Mouse (Mus musculus) limb, embryonic 14.5 days (tissue): ENCODE data around the gene 4931429L15Rik. TPM values are rescaled to one million over a fixed set of nuclear protein-coding genes. Genes with fewer than 3 reads are reported as not detected.
"Not testable (repeated sequence)": the region's sequence is repeated elsewhere in the genome, so short reads cannot be mapped to it uniquely, and the experiment has no call there.

Experiments used
- ATAC-seq: fragments of 200-750 bp; cut with Nextera tagmentation; 2 replicates; pipeline ENCODE4 v1.8.0; 2017; ENCODE audit warnings: low read depth, moderate number of reproducible peaks, moderate TSS enrichment; ENCODE audit not compliant: low FRiP score
- DNase-seq: peaks from one replicate; pipeline ENCODE4 v3.0.0-alpha.2; 2015; ENCODE audit warnings: low spot score
- H3K27ac ChIP-seq: fragments of 300-500 bp; sonication (generic); replicated peaks from 2 replicates; pipeline ENCODE4 v1.5.1; 2014; ENCODE audit warnings: low read depth, mild to moderate bottlenecking, low read length, moderate library complexity, mixed read lengths
- H3K27me3 ChIP-seq: fragments of 300-500 bp; sonication (generic); 2 replicates; pipeline ENCODE4 v1.6.1; 2014; ENCODE audit warnings: low read length, mixed read lengths; ENCODE audit not compliant: control insufficient read depth, insufficient read depth
- H3K36me3 ChIP-seq: fragments of 300-500 bp; sonication (generic); 2 replicates; pipeline ENCODE4 v1.6.1; 2014; ENCODE audit warnings: mild to moderate bottlenecking, low read length, moderate library complexity, mixed read lengths; ENCODE audit not compliant: control insufficient read depth, insufficient read depth
- H3K4me1 ChIP-seq: fragments of 300-500 bp; sonication (generic); 2 replicates; pipeline ENCODE4 v1.6.1; 2014; ENCODE audit warnings: antibody characterized with exemption, low read length, mixed read lengths; ENCODE audit not compliant: control insufficient read depth, insufficient read depth
- H3K4me2 ChIP-seq: fragments of 300-500 bp; sonication (generic); replicated peaks from 2 replicates; pipeline ENCODE4 v1.6.1; 2014; ENCODE audit warnings: low read depth, mild to moderate bottlenecking, low read length, moderate library complexity; ENCODE audit not compliant: severe bottlenecking
- H3K4me3 ChIP-seq: fragments of 300-500 bp; sonication (generic); replicated peaks from 2 replicates; pipeline ENCODE4 v1.5.1; 2014; ENCODE audit warnings: low read length
- H3K9ac ChIP-seq: fragments of 300-500 bp; sonication (generic); 2 replicates; pipeline ENCODE4 v1.6.1; 2014; ENCODE audit warnings: mild to moderate bottlenecking, low read depth, low read length, moderate library complexity; ENCODE audit not compliant: severe bottlenecking
- H3K9me3 ChIP-seq: fragments of 300-500 bp; sonication (generic); 2 replicates; pipeline ENCODE4 v1.6.1; 2016; ENCODE audit warnings: low read length; ENCODE audit not compliant: control insufficient read depth
- POLR2A ChIP-seq: fragments of 200-500 bp; IDR thresholded peaks from 2 replicates; pipeline ENCODE4 v1.8.0; 2012; ENCODE audit warnings: inconsistent platforms, mild to moderate bottlenecking, moderate library complexity, borderline replicate concordance; ENCODE audit not compliant: insufficient read depth, insufficient read length; ENCODE audit errors: extremely low read depth
- WGBS: fragments of 180-500 bp; shearing (Covaris S2); extraction: QIAGEN DNeasy Blood & Tissue Kit; methylation state at CpG from one replicate; pipeline ENCODE4 v1.1.7; 2014; 5-methylcytosine and 5-hydroxymethylcytosine counted together
- polyA plus RNA-seq, 2 experiments: library from polyadenylated mRNA; depleted of rRNA in 1 of 2; stranded (reverse) in 1 of 2; unstranded in 1 of 2; fragments of >200 nt; fragmentation: Nextera tagmentation in 1 of 2; extraction: Ambion mirVana in 1 of 2; gene quantifications; 2 replicates each; pipeline versions ENCODE4 v1.2.1 to v1.2.3; 2012 to 2014

4931429L15Rik gene
- polyA plus RNA-seq, 2 experiments: not detected

DNA sequence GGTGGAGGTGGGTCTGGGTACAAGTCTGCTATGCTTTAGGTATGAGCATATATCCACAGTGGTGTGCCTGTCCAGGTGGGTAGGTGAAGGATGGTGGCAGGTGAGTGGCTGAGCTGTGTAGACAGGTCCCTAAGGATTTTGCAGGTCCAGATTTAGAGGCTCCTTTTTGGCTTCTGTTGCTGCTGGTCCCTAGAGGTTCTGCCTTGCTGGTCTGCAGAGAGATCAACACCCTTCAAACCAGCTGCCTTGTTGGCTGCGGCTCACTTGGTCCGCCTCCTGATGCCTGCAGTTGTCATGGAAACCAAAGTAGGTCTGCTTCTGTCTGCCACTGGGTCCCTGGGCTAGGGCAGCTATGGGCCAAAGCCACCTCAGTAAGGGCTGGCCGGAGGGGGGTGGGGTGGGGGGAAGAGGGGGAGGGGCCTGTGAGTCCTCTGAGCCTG is 18.1 kb upstream of the 4931429L15Rik start:
- H3K4me1 ChIP-seq: no peaks in the 10 kb centered on the region

DNA sequence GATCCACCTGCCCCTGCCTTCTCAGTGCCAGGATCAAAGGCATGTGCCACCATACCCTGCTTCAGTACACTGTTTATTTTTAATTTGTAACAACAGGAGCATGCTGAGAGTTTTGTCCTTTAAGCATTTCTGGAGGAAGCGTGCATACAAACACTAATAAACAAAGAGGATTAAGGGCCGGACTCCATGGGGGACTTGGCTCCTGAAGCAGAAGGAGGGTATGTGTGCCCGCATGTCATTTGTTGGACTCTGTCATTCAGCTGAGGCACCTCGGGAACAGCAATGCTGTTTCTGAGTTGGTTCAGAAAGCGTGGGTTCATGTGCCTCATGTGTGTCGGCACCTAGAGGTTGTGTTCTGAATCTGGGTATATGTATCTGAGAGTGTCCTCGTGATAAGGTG is 17.5 kb upstream of the 4931429L15Rik start:
- WGBS: 73% methylated on average over 7 of the region's 7 CpGs
- H3K27me3 ChIP-seq: 0 out of 2 replicates have a peak, but pooled peaks cover 9% of the 10 kb centered on the region
- H3K27ac ChIP-seq: no peak overlapping the region
- no peaks in the 10 kb centered on the region for H3K4me1 ChIP-seq
- no peak overlapping the region for H3K4me3 ChIP-seq
- no peak for TF ChIP-seq POLR2A
- H3K4me2 ChIP-seq: no peak overlapping the region
- ATAC-seq (no peak), DNase-seq (no peak)
- H3K9ac ChIP-seq: no peak overlapping the region
- H3K36me3 ChIP-seq: no peaks in the 10 kb centered on the region
- H3K9me3 ChIP-seq: no peaks in the 10 kb centered on the region

More for the DNA sequence above, 18.1 kb upstream of the 4931429L15Rik start:
- H3K27ac ChIP-seq: no peak overlapping the region
- H3K27me3 ChIP-seq: 0 out of 2 replicates have a peak, but pooled peaks cover 9% of the 10 kb centered on the region
- no peaks in the 10 kb centered on the region for H3K9me3 ChIP-seq
- DNase-seq (no peak), ATAC-seq (no peak)
- H3K36me3 ChIP-seq: no peaks in the 10 kb centered on the region
- H3K9ac ChIP-seq: no peak overlapping the region
- TF ChIP-seq POLR2A: no peak
- H3K4me2 ChIP-seq: no peak overlapping the region
- WGBS: 6% methylated on average over 3 of the region's 3 CpGs
- H3K4me3 ChIP-seq: no peak overlapping the region

DNA sequence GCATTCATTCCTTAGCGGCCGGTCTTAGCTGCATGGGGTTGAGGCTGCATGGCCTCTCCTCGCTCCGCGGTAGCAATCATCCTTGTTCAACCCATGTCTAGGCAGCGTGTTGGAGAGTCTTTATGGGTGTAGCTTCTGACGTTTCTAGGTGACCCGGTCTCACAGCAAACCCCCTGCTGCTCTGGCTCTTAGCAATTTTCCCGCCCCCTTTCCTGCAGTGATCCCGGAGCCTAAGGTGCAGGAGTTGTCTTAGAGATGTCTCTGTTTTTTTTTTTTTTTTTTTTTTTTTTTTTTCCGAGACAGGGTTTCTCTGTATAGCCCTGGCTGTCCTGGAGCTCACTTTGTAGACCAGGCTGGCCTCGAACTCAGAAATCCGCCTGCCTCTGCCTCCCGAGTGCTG is 16.5 kb upstream of the 4931429L15Rik start:
- not testable (repeated sequence) for H3K4me2 ChIP-seq, H3K9me3 ChIP-seq, H3K27me3 ChIP-seq, H3K36me3 ChIP-seq, H3K4me3 ChIP-seq, ATAC-seq, H3K27ac ChIP-seq, DNase-seq, H3K9ac ChIP-seq, H3K4me1 ChIP-seq
- WGBS: 72% methylated on average over 13 of the region's 14 CpGs

DNA sequence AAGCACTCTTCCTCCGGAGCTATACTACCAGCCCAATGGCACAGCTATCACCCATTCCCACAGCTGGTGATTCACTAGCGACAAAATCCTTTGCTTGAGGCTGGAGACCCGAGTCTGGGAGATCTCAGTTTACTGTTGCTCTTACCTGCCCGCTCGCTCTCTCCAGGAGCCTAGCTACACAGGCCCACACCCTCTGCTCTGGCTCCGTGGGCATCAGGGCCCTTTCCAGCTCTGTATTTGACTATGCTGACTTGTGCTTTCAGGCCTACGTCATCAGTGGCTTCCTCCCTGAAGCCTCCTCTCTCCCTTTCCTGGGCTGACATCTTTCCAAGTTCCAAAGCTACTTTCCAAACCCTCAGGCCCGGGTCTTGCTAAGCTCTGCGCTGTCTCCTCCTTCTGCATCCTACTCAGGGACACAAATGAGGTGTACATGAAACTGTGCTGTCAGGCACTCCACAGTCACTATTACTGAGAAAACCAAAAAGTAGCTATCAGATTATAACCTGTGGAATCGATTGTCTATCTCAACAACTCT is 15.7 kb upstream of the 4931429L15Rik start:
- 0 out of 2 replicates have a peak, but pooled peaks cover 9% of the 10 kb centered on the region for H3K27me3 ChIP-seq
- no peak for DNase-seq
- 74% methylated on average over 10 of the region's 10 CpGs for WGBS

DNA sequence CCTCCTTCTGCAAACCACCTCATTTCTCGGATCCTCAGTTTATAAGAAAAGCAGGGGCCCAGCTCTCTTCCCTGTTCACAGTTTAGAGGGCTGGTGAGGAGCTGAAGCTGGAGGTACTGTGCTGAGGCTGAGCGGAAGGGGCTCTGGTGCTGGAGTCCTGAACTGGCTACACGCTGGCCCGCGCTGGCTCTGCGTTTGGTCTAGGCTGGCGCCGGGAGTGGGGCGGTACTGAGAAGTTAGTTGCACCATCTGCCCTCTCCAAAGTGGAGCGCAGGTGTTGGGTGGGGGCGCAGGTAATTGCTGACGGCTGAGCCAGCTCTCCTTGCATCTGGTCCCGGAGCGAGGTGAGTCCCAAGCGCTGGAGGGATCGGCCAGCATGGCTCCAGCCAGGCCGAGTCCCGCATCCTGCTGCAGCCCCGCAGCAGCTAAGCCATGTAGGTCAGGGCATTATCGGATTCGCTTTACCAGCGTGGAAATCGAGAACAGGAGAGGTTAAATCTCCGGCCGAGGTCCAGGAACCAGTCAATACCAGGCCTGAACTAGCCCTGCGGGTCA is 14.8 kb upstream of the 4931429L15Rik start:
- H3K4me3 ChIP-seq: no peak overlapping the region
- 32% methylated on average over 26 of the region's 26 CpGs for WGBS
- no peak for DNase-seq
- no peak overlapping the region for H3K4me2 ChIP-seq
- H3K27me3 ChIP-seq: 0 out of 2 replicates have a peak, but pooled peaks cover 9% of the 10 kb centered on the region
- H3K27ac ChIP-seq: no peak overlapping the region
- no peak for ATAC-seq
- H3K9me3 ChIP-seq: no peaks in the 10 kb centered on the region
- no peak overlapping the region for H3K9ac ChIP-seq
- no peaks in the 10 kb centered on the region for H3K4me1 ChIP-seq
- no peaks in the 10 kb centered on the region for H3K36me3 ChIP-seq
- TF ChIP-seq POLR2A: no peak

More for the DNA sequence above, 15.7 kb upstream of the 4931429L15Rik start:
- no peak overlapping the region for H3K27ac ChIP-seq
- no peak overlapping the region for H3K9ac ChIP-seq
- TF ChIP-seq POLR2A: no peak
- H3K36me3 ChIP-seq: no peaks in the 10 kb centered on the region
- no peaks in the 10 kb centered on the region for H3K9me3 ChIP-seq
- H3K4me2 ChIP-seq: no peak overlapping the region
- no peak overlapping the region for H3K4me3 ChIP-seq
- no peaks in the 10 kb centered on the region for H3K4me1 ChIP-seq
- no peak for ATAC-seq
